ENCODE assay signal across 11 mouse cellular contexts in genomic region chr5:118174310-118175009, GRCm38 (mm10). TPM values are rescaled to one million over a fixed set of nuclear protein-coding genes. Genes with fewer than 3 reads are reported as not detected.
A peak's percentile ranks its signal among the peaks of the same experiment; 100 is the strongest.
DNase-seq lines count a peak whose midpoint lies in the region; ATAC-seq lines count a peak whose summit lies in the region.
"Had no signal": no experiment of that assay in that cellular context is flagged by ENCODE, and none has a peak within 500 bp of the region (broad histone marks: within the 10 kb centered on the region; RNA-seq: fewer than 3 reads in every experiment).

No protein-coding gene starts in this region.

- no peak overlapping the region for H3K27ac ChIP-seq in heart, embryonic 15.5 days
- H3K27ac ChIP-seq in embryonic facial prominence, embryonic 12.5 days = no peak overlapping the region
- H3K27ac ChIP-seq in intestine, embryonic 15.5 days = no peak overlapping the region
- H3K27ac ChIP-seq in neural tube, embryonic 12.5 days = no peak overlapping the region

- peaks cover 64% of the 10 kb centered on the region for H3K27me3 ChIP-seq in heart, embryonic 15.5 days
- H3K27me3 ChIP-seq in embryonic facial prominence, embryonic 12.5 days = peaks cover 54% of the 10 kb centered on the region
- H3K27me3 ChIP-seq in intestine, embryonic 15.5 days (replicated peaks) = peaks cover 51% of the 10 kb centered on the region
- H3K27me3 ChIP-seq in neural tube, embryonic 12.5 days (replicated peaks) = peaks cover 63% of the 10 kb centered on the region

- no peak overlapping the region for H3K9ac ChIP-seq in heart, embryonic 15.5 days
- no peak overlapping the region for H3K9ac ChIP-seq in embryonic facial prominence, embryonic 12.5 days
- no peak overlapping the region for H3K9ac ChIP-seq in intestine, embryonic 15.5 days
- H3K9ac ChIP-seq in neural tube, embryonic 12.5 days = peak overlapping the region; percentile 1; the same call in 1 of the 2 replicates

- under 1% methylated on average over 22 of the region's 22 CpGs for WGBS in heart, embryonic 15.5 days
- under 1% methylated on average over 22 of the region's 22 CpGs for WGBS in embryonic facial prominence, embryonic 12.5 days
- WGBS in intestine, embryonic 15.5 days = 2% methylated on average over 22 of the region's 22 CpGs
- under 1% methylated on average over 22 of the region's 22 CpGs for WGBS in neural tube, embryonic 12.5 days

- no peak for ATAC-seq in heart, embryonic 15.5 days (replicated peaks; ENCODE audit: insufficient number of reproducible peaks, insufficient read depth, low FRiP score, low read depth)
- ATAC-seq in embryonic facial prominence, embryonic 12.5 days (ENCODE audit: insufficient number of reproducible peaks, insufficient read depth, low FRiP score, low TSS enrichment) = no peak; the same call in 1 of the 2 replicates
- ATAC-seq in intestine, embryonic 15.5 days = no peak
- ATAC-seq in neural tube, embryonic 12.5 days (ENCODE audit: low FRiP score, low read depth) = no peak

- H3K4me2 ChIP-seq in heart, embryonic 15.5 days = peak overlapping the region; percentile 55
- H3K4me2 ChIP-seq in embryonic facial prominence, embryonic 12.5 days (replicated peaks) = peak overlapping the region; percentile 46
- peak overlapping the region; percentile 54 for H3K4me2 ChIP-seq in intestine, embryonic 15.5 days (replicated peaks)
- H3K4me2 ChIP-seq in neural tube, embryonic 12.5 days (replicated peaks) = peak overlapping the region; percentile 54

- intact Hi-C loops in heart, postnatal 36 days (cut with DNase I) = loop anchor here (5.0 kb wide), 1 partner anchor 73 kb away; the partner anchor contains the start of genes 2410131K14Rik and Rnft2

- peaks cover 29% of the 10 kb centered on the region for H3K4me1 ChIP-seq in heart, embryonic 15.5 days (replicated peaks)
- H3K4me1 ChIP-seq in embryonic facial prominence, embryonic 12.5 days = peaks cover 20% of the 10 kb centered on the region
- H3K4me1 ChIP-seq in intestine, embryonic 15.5 days (replicated peaks) = peaks cover 23% of the 10 kb centered on the region
- peaks cover 25% of the 10 kb centered on the region for H3K4me1 ChIP-seq in neural tube, embryonic 12.5 days

- no peaks in the 10 kb centered on the region for H3K9me3 ChIP-seq in heart, embryonic 15.5 days (replicated peaks)
- H3K9me3 ChIP-seq in embryonic facial prominence, embryonic 12.5 days = peaks cover 3% of the 10 kb centered on the region; the same call in 1 of the 2 replicates
- H3K9me3 ChIP-seq in intestine, embryonic 15.5 days = no peaks in the 10 kb centered on the region
- no peaks in the 10 kb centered on the region for H3K9me3 ChIP-seq in neural tube, embryonic 12.5 days

- H3K36me3 ChIP-seq in heart, embryonic 15.5 days = no peaks in the 10 kb centered on the region
- no peaks in the 10 kb centered on the region for H3K36me3 ChIP-seq in embryonic facial prominence, embryonic 12.5 days
- no peaks in the 10 kb centered on the region for H3K36me3 ChIP-seq in intestine, embryonic 15.5 days
- no peaks in the 10 kb centered on the region for H3K36me3 ChIP-seq in neural tube, embryonic 12.5 days

- H3K4me3 ChIP-seq in heart, embryonic 15.5 days = peak overlapping the region; percentile 28
- peak overlapping the region; percentile 25; the same call in 1 of the 2 replicates for H3K4me3 ChIP-seq in embryonic facial prominence, embryonic 12.5 days
- H3K4me3 ChIP-seq in intestine, embryonic 15.5 days (replicated peaks) = peak overlapping the region; percentile 15; the same call in 1 of the 2 replicates
- peak overlapping the region; percentile 20; the same call in 1 of the 2 replicates for H3K4me3 ChIP-seq in neural tube, embryonic 12.5 days

- no peak for DNase-seq in heart, postnatal 36 days
- no peak for DNase-seq in right cerebral cortex, postnatal 10 days (ENCODE audit: low spot score in 2 of 2)
- no peak for DNase-seq in layer of hippocampus, postnatal 14 days (ENCODE audit: low spot score in 2 of 2)
- no peak for DNase-seq in urinary bladder, adult 18-20 months (ENCODE audit: low spot score in 2 of 2)
- DNase-seq: lung, adult 2 months; right cerebral cortex, postnatal 4 days had no signal

RNA-seq across cellular contexts. Expression of gene Hrk, which starts 10.0 kb away (rescaled TPM):
- 0.03 and 0.13 TPM in 2 replicates for polyA plus RNA-seq in heart, embryonic 15.5 days (2015; fragmentation: Nextera tagmentation; extraction: Ambion mirVana)
- under 1 TPM; 0.44 to 0.62 TPM for total RNA-seq in heart, postnatal 36 days (2021)
- 0.45 and 0.85 TPM in 2 replicates for polyA plus RNA-seq in embryonic facial prominence, embryonic 12.5 days (2016; fragmentation: Nextera tagmentation; extraction: Ambion mirVana)
- 0.11 and 0.25 TPM in 2 replicates for polyA plus RNA-seq in intestine, embryonic 15.5 days (2015; fragmentation: Nextera tagmentation; extraction: Ambion mirVana)
- polyA plus RNA-seq in neural tube, embryonic 12.5 days (2016; fragmentation: Nextera tagmentation; extraction: Ambion mirVana) = 4.3 and 5.3 TPM in 2 replicates
- 10 to 100 TPM; 35.7 to 36.7 TPM for total RNA-seq in layer of hippocampus, postnatal 14 days (2021)
- total RNA-seq: CH12.LX had no signal
- polyA plus RNA-seq: lung, adult 2 months had no signal

RNA-seq across cellular contexts. Expression of gene Fbxw8, which starts 19.2 kb away (rescaled TPM):
- polyA plus RNA-seq in heart, embryonic 15.5 days (2015; fragmentation: Nextera tagmentation; extraction: Ambion mirVana) = 18.1 and 23.5 TPM in 2 replicates
- 10 to 100 TPM; 39.0 to 42.7 TPM for total RNA-seq in heart, postnatal 36 days (2021)
- polyA plus RNA-seq in embryonic facial prominence, embryonic 12.5 days (2016; fragmentation: Nextera tagmentation; extraction: Ambion mirVana) = 44.5 and 45.0 TPM in 2 replicates
- 20.7 and 22.6 TPM in 2 replicates for polyA plus RNA-seq in intestine, embryonic 15.5 days (2015; fragmentation: Nextera tagmentation; extraction: Ambion mirVana)
- 38.4 and 40.4 TPM in 2 replicates for polyA plus RNA-seq in neural tube, embryonic 12.5 days (2016; fragmentation: Nextera tagmentation; extraction: Ambion mirVana)
- 10 to 100 TPM; 40.4 to 41.7 TPM for total RNA-seq in layer of hippocampus, postnatal 14 days (2021)
